Comparison of ENCODE assay signal across 20 mouse cellular contexts in the genomic region with DNA sequence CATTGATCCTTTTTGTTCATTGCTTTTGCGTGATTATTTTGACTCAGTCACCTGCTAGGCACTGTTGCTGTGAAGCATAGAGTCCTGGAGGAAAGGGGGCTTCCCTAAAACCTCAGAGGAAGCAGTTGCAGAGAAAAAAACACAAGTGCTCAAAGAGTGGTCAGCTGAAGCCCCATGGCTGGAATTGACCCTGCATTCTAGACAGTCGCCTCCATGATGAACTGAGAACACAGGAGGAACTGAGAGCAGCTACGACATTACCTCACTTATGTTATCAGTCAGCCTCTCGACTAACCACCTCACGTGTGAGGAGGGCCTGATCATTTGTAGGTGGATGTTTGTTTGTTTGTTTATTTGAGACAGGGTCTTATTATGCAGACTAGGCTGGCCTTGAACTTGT. TPM values are rescaled to one million over a fixed set of nuclear protein-coding genes. Genes with fewer than 3 reads are reported as not detected.
"Had no signal": no experiment of that assay in that cellular context is flagged by ENCODE, and none has a peak within 500 bp of the region (broad histone marks: within the 10 kb centered on the region; RNA-seq: fewer than 3 reads in every experiment).

No protein-coding gene starts in this region.

- H3K9ac ChIP-seq: liver, postnatal 0 days; lung, embryonic 15.5 days; midbrain, embryonic 13.5 days; midbrain, embryonic 15.5 days; neural tube, embryonic 12.5 days had no signal

- H3K27me3 ChIP-seq: lung, embryonic 15.5 days; megakaryocyte, embryonic 14.5 days; midbrain, embryonic 13.5 days; midbrain, embryonic 15.5 days; neural tube, embryonic 12.5 days had no signal

- DNase-seq: liver, postnatal 0 days; lung, adult 2 months; lung, postnatal 14 days; lung, postnatal 36 days; right cerebral cortex, postnatal 14 days; spleen, adult 18-20 months; thymus, adult 18-20 months; thymus, postnatal 14 days; thymus, postnatal 36 days had no signal

- H3K4me3 ChIP-seq: lung, embryonic 15.5 days; megakaryocyte, embryonic 14.5 days; midbrain, embryonic 13.5 days; midbrain, embryonic 15.5 days; neural tube, embryonic 12.5 days had no signal

- H3K4me1 ChIP-seq: lung, embryonic 15.5 days; midbrain, embryonic 13.5 days; midbrain, embryonic 15.5 days; neural tube, embryonic 12.5 days had no signal

- H3K4me2 ChIP-seq: lung, embryonic 15.5 days; midbrain, embryonic 11.5 days; midbrain, embryonic 13.5 days; midbrain, embryonic 15.5 days; neural tube, embryonic 12.5 days had no signal

- ATAC-seq: liver, postnatal 0 days; lung, postnatal 0 days; midbrain, embryonic 13.5 days; midbrain, embryonic 15.5 days had no signal

- H3K27ac ChIP-seq: lung, embryonic 15.5 days; macrophage; midbrain, embryonic 13.5 days; midbrain, embryonic 15.5 days; neural tube, embryonic 12.5 days had no signal

- H3K9me3 ChIP-seq: lung, embryonic 15.5 days; megakaryocyte, embryonic 14.5 days; midbrain, embryonic 13.5 days; midbrain, embryonic 15.5 days; neural tube, embryonic 12.5 days had no signal

RNA-seq across cellular contexts. Expression of gene Efcab8, which starts 17.6 kb away (rescaled TPM):
- total RNA-seq: midbrain, postnatal 0 days; monocyte, adult 5-6 weeks had no signal
- polyA plus RNA-seq: lung, embryonic 15.5 days; lung, postnatal 0 days; macrophage; midbrain, embryonic 11.5 days; midbrain, embryonic 13.5 days; midbrain, postnatal 0 days; neural tube, embryonic 12.5 days; neural tube, embryonic 14.5 days had no signal
